Mouse (Mus musculus): ENCODE results near the gene Marveld1. TPM values are rescaled to one million over a fixed set of nuclear protein-coding genes. Genes with fewer than 3 reads are reported as not detected.

The Marveld1 gene
- polyA plus RNA-seq (2015; fragmentation: Nextera tagmentation; extraction: Ambion mirVana): 8.7 and 8.9 TPM in 2 replicates

GRCm38 (mm10) chr19:42147170-42147768 is at the start of gene Marveld1:
Gene Marveld1 (plus strand): TSS chr19:42147400.
- peak within 1 kb of the TSS; percentile 93 for H3K27ac ChIP-seq (ENCODE audit: low read length)

GRCm38 (mm10) chr19:42099406-42099805 is 47.8 kb upstream of the Marveld1 start:
- Histone ChIP-seq H3K4me2 (ENCODE audit: low read depth, low read length) (no peak overlapping the region), H3K9me3 (replicated peaks; ENCODE audit: control insufficient read depth, low read length) (no peaks in the 10 kb centered on the region), H3K27ac (ENCODE audit: low read length) (no peak overlapping the region), H3K36me3 (ENCODE audit: control insufficient read depth, insufficient read depth, low read length) (peaks cover 9% of the 10 kb centered on the region), H3K4me3 (replicated peaks; ENCODE audit: low read length) (no peak overlapping the region), H3K27me3 (ENCODE audit: control insufficient read depth, insufficient read depth, low read length) (no peaks in the 10 kb centered on the region), H3K4me1 (ENCODE audit: control insufficient read depth, insufficient read depth, low read length) (no peaks in the 10 kb centered on the region), H3K9ac (ENCODE audit: low read length) (no peak overlapping the region)
- ATAC-seq (ENCODE audit: insufficient read depth, low FRiP score): no peak
- 83% methylated on average over 3 of the region's 3 CpGs for WGBS

More at GRCm38 (mm10) chr19:42147170-42147768, at the start of gene Marveld1:
- Histone ChIP-seq H3K4me1 (ENCODE audit: control insufficient read depth, insufficient read depth, low read length) (peaks cover 42% of the 10 kb centered on the region), H3K27me3 (ENCODE audit: control insufficient read depth, insufficient read depth, low read length) (no peaks in the 10 kb centered on the region), H3K36me3 (ENCODE audit: control insufficient read depth, insufficient read depth, low read length) (no peaks in the 10 kb centered on the region), H3K9ac (ENCODE audit: low read length) (peak within 1 kb of the TSS; percentile 94), H3K9me3 (replicated peaks; ENCODE audit: control insufficient read depth, low read length) (no peaks in the 10 kb centered on the region), H3K4me3 (replicated peaks; ENCODE audit: low read length) (peak within 1 kb of the TSS; percentile 64), H3K4me2 (ENCODE audit: low read depth, low read length) (peak within 1 kb of the TSS; percentile 81)
- under 1% methylated on average over 41 of the region's 57 CpGs for WGBS
- peak; percentile 84 for ATAC-seq (ENCODE audit: insufficient read depth, low FRiP score)

- ATAC-seq (ENCODE audit: insufficient read depth, low FRiP score): no peak
- 91% methylated on average over 9 of the region's 9 CpGs for WGBS
Observed at GRCm38 (mm10) chr19:42104681-42105080, 42.5 kb upstream of the Marveld1 start.

GRCm38 (mm10) chr19:42115783-42116335 is 31.3 kb upstream of the Marveld1 start:
- ATAC-seq (ENCODE audit: insufficient read depth, low FRiP score): no peak
- Histone ChIP-seq H3K4me3 (replicated peaks; ENCODE audit: low read length) (no peak overlapping the region), H3K36me3 (ENCODE audit: control insufficient read depth, insufficient read depth, low read length) (peaks cover 18% of the 10 kb centered on the region), H3K4me1 (ENCODE audit: control insufficient read depth, insufficient read depth, low read length) (0 out of 2 replicates have a peak, but pooled peaks cover 3% of the 10 kb centered on the region), H3K9me3 (replicated peaks; ENCODE audit: control insufficient read depth, low read length) (no peaks in the 10 kb centered on the region), H3K4me2 (ENCODE audit: low read depth, low read length) (no peak overlapping the region), H3K27ac (ENCODE audit: low read length) (peak overlapping the region; percentile 7; the same call in 1 of the 2 replicates), H3K9ac (ENCODE audit: low read length) (no peak overlapping the region), H3K27me3 (ENCODE audit: control insufficient read depth, insufficient read depth, low read length) (no peaks in the 10 kb centered on the region)
- WGBS: 79% methylated on average over 4 of the region's 4 CpGs

More at GRCm38 (mm10) chr19:42104681-42105080, 42.5 kb upstream of the Marveld1 start:
- Histone ChIP-seq H3K9ac (ENCODE audit: low read length) (no peak overlapping the region), H3K4me1 (ENCODE audit: control insufficient read depth, insufficient read depth, low read length) (no peaks in the 10 kb centered on the region), H3K27me3 (ENCODE audit: control insufficient read depth, insufficient read depth, low read length) (no peaks in the 10 kb centered on the region), H3K4me3 (replicated peaks; ENCODE audit: low read length) (no peak overlapping the region), H3K36me3 (ENCODE audit: control insufficient read depth, insufficient read depth, low read length) (peaks cover 15% of the 10 kb centered on the region; the same call in 1 of the 2 replicates), H3K9me3 (replicated peaks; ENCODE audit: control insufficient read depth, low read length) (no peaks in the 10 kb centered on the region), H3K27ac (ENCODE audit: low read length) (no peak overlapping the region), H3K4me2 (ENCODE audit: low read depth, low read length) (no peak overlapping the region)

- H3K27me3 ChIP-seq (ENCODE audit: control insufficient read depth, insufficient read depth, low read length): no peaks in the 10 kb centered on the region
- ATAC-seq (ENCODE audit: insufficient read depth, low FRiP score): no peak
- H3K36me3 ChIP-seq (ENCODE audit: control insufficient read depth, insufficient read depth, low read length): peaks cover 24% of the 10 kb centered on the region
- 0 out of 2 replicates have a peak, but pooled peaks cover 3% of the 10 kb centered on the region for H3K4me1 ChIP-seq (ENCODE audit: control insufficient read depth, insufficient read depth, low read length)
- H3K4me3 ChIP-seq (replicated peaks; ENCODE audit: low read length): no peak overlapping the region
- no peak overlapping the region for H3K4me2 ChIP-seq (ENCODE audit: low read depth, low read length)
- no peaks in the 10 kb centered on the region for H3K9me3 ChIP-seq (replicated peaks; ENCODE audit: control insufficient read depth, low read length)
- WGBS: 90% methylated on average over 9 of the region's 9 CpGs
- H3K9ac ChIP-seq (ENCODE audit: low read length): no peak overlapping the region
- no peak overlapping the region for H3K27ac ChIP-seq (ENCODE audit: low read length)
Observed at GRCm38 (mm10) chr19:42118142-42118541, 29.1 kb upstream of the Marveld1 start.

GRCm38 (mm10) chr19:42118596-42118995 is 28.6 kb upstream of the Marveld1 start:
- no peaks in the 10 kb centered on the region for H3K9me3 ChIP-seq (replicated peaks; ENCODE audit: control insufficient read depth, low read length)
- H3K27me3 ChIP-seq (ENCODE audit: control insufficient read depth, insufficient read depth, low read length): no peaks in the 10 kb centered on the region
- H3K4me3 ChIP-seq (replicated peaks; ENCODE audit: low read length): no peak overlapping the region
- WGBS: 64% methylated on average over 5 of the region's 5 CpGs
- peaks cover 26% of the 10 kb centered on the region for H3K36me3 ChIP-seq (ENCODE audit: control insufficient read depth, insufficient read depth, low read length)
- H3K9ac ChIP-seq (ENCODE audit: low read length): no peak overlapping the region
- 0 out of 2 replicates have a peak, but pooled peaks cover 3% of the 10 kb centered on the region for H3K4me1 ChIP-seq (ENCODE audit: control insufficient read depth, insufficient read depth, low read length)
- ATAC-seq (ENCODE audit: insufficient read depth, low FRiP score): peak; percentile 39; the same call in 1 of the 2 replicates
- no peak overlapping the region for H3K27ac ChIP-seq (ENCODE audit: low read length)
- no peak overlapping the region for H3K4me2 ChIP-seq (ENCODE audit: low read depth, low read length)

GRCm38 (mm10) chr19:42120451-42120850 is 26.7 kb upstream of the Marveld1 start:
- H3K36me3 ChIP-seq (ENCODE audit: control insufficient read depth, insufficient read depth, low read length): peaks cover 30% of the 10 kb centered on the region; the same call in 1 of the 2 replicates
- no peak overlapping the region for H3K4me2 ChIP-seq (ENCODE audit: low read depth, low read length)
- peak; percentile 48; the same call in 1 of the 2 replicates for ATAC-seq (ENCODE audit: insufficient read depth, low FRiP score)
- no peak overlapping the region for H3K27ac ChIP-seq (ENCODE audit: low read length)
- no peaks in the 10 kb centered on the region for H3K9me3 ChIP-seq (replicated peaks; ENCODE audit: control insufficient read depth, low read length)
- H3K27me3 ChIP-seq (ENCODE audit: control insufficient read depth, insufficient read depth, low read length): no peaks in the 10 kb centered on the region
- 85% methylated on average over 8 of the region's 8 CpGs for WGBS
- H3K9ac ChIP-seq (ENCODE audit: low read length): no peak overlapping the region
- 0 out of 2 replicates have a peak, but pooled peaks cover 3% of the 10 kb centered on the region for H3K4me1 ChIP-seq (ENCODE audit: control insufficient read depth, insufficient read depth, low read length)
- H3K4me3 ChIP-seq (replicated peaks; ENCODE audit: low read length): no peak overlapping the region

- no peak overlapping the region for H3K27ac ChIP-seq (ENCODE audit: low read length)
- no peak overlapping the region for H3K4me2 ChIP-seq (ENCODE audit: low read depth, low read length)
- no peaks in the 10 kb centered on the region for H3K9me3 ChIP-seq (replicated peaks; ENCODE audit: control insufficient read depth, low read length)
- H3K4me1 ChIP-seq (ENCODE audit: control insufficient read depth, insufficient read depth, low read length): peaks cover 7% of the 10 kb centered on the region
- H3K36me3 ChIP-seq (ENCODE audit: control insufficient read depth, insufficient read depth, low read length): peaks cover 29% of the 10 kb centered on the region; the same call in 1 of the 2 replicates
- H3K4me3 ChIP-seq (replicated peaks; ENCODE audit: low read length): no peak overlapping the region
- no peaks in the 10 kb centered on the region for H3K27me3 ChIP-seq (ENCODE audit: control insufficient read depth, insufficient read depth, low read length)
- no peak for ATAC-seq (ENCODE audit: insufficient read depth, low FRiP score)
- no peak overlapping the region for H3K9ac ChIP-seq (ENCODE audit: low read length)
- WGBS: 77% methylated on average over 13 of the region's 13 CpGs
Observed at GRCm38 (mm10) chr19:42124684-42125083, 22.5 kb upstream of the Marveld1 start.

GRCm38 (mm10) chr19:42125501-42126218 is 21.5 kb upstream of the Marveld1 start:
- H3K27ac ChIP-seq (ENCODE audit: low read length): no peak overlapping the region
- H3K4me2 ChIP-seq (ENCODE audit: low read depth, low read length): no peak overlapping the region
- H3K4me3 ChIP-seq (replicated peaks; ENCODE audit: low read length): no peak overlapping the region
- H3K27me3 ChIP-seq (ENCODE audit: control insufficient read depth, insufficient read depth, low read length): no peaks in the 10 kb centered on the region
- no peak overlapping the region for H3K9ac ChIP-seq (ENCODE audit: low read length)
- ATAC-seq (ENCODE audit: insufficient read depth, low FRiP score): no peak
- no peaks in the 10 kb centered on the region for H3K9me3 ChIP-seq (replicated peaks; ENCODE audit: control insufficient read depth, low read length)
- peaks cover 12% of the 10 kb centered on the region for H3K4me1 ChIP-seq (ENCODE audit: control insufficient read depth, insufficient read depth, low read length)
- 74% methylated on average over 11 of the region's 11 CpGs for WGBS
- H3K36me3 ChIP-seq (ENCODE audit: control insufficient read depth, insufficient read depth, low read length): peaks cover 19% of the 10 kb centered on the region; the same call in 1 of the 2 replicates

Data from stomach, embryonic 16.5 days (tissue).